Mouse (Mus musculus): ENCODE results near the gene Fryl. TPM values are rescaled to one million over a fixed set of nuclear protein-coding genes. Genes with fewer than 3 reads are reported as not detected.

Fryl gene
- polyA plus RNA-seq, 1 experiment from 2014 or later: 32.0 TPM

- Histone ChIP-seq H3K36me3 (ENCODE audit: control insufficient read depth, insufficient read depth, low read length) (no peaks in the 10 kb centered on the region), H3K27ac (ENCODE audit: low read length) (no peak overlapping the region), H3K4me1 (ENCODE audit: control insufficient read depth, insufficient read depth, low read length) (no peaks in the 10 kb centered on the region), H3K9ac (replicated peaks; ENCODE audit: low read depth, low read length) (no peak overlapping the region), H3K4me3 (ENCODE audit: low read depth, low read length) (no peak overlapping the region), H3K27me3 (ENCODE audit: control insufficient read depth, insufficient read depth, low read length) (no peaks in the 10 kb centered on the region), H3K4me2 (replicated peaks; ENCODE audit: low read depth, low read length) (no peak overlapping the region), H3K9me3 (ENCODE audit: control insufficient read depth, low read depth, low read length) (no peaks in the 10 kb centered on the region)
- no peak for ATAC-seq (ENCODE audit: insufficient number of reproducible peaks, insufficient read depth, low FRiP score, low read depth)
- WGBS: 97% methylated on average over 4 of the region's 4 CpGs
These were observed 7.1 kb downstream of the Fryl start for GRCm38 (mm10) chr5:73249341-73249740.

- no peak for ATAC-seq (ENCODE audit: insufficient number of reproducible peaks, insufficient read depth, low FRiP score, low read depth)
- Histone ChIP-seq H3K36me3 (ENCODE audit: control insufficient read depth, insufficient read depth, low read length) (no peaks in the 10 kb centered on the region), H3K4me3 (ENCODE audit: low read depth, low read length) (no peak overlapping the region), H3K27ac (ENCODE audit: low read length) (no peak overlapping the region), H3K9me3 (ENCODE audit: control insufficient read depth, low read depth, low read length) (no peaks in the 10 kb centered on the region), H3K4me1 (ENCODE audit: control insufficient read depth, insufficient read depth, low read length) (no peaks in the 10 kb centered on the region), H3K4me2 (replicated peaks; ENCODE audit: low read depth, low read length) (no peak overlapping the region), H3K9ac (replicated peaks; ENCODE audit: low read depth, low read length) (no peak overlapping the region), H3K27me3 (ENCODE audit: control insufficient read depth, insufficient read depth, low read length) (no peaks in the 10 kb centered on the region)
- WGBS: 67% methylated on average over 8 of the region's 8 CpGs
These were observed 8.2 kb downstream of the Fryl start for GRCm38 (mm10) chr5:73248211-73248610.

GRCm38 (mm10) chr5:73246414-73246813, 10.0 kb downstream of the Fryl start:
- 89% methylated on average over 6 of the region's 6 CpGs for WGBS
- Histone ChIP-seq H3K4me3 (ENCODE audit: low read depth, low read length) (no peak overlapping the region), H3K4me1 (ENCODE audit: control insufficient read depth, insufficient read depth, low read length) (no peaks in the 10 kb centered on the region), H3K27me3 (ENCODE audit: control insufficient read depth, insufficient read depth, low read length) (no peaks in the 10 kb centered on the region), H3K9ac (replicated peaks; ENCODE audit: low read depth, low read length) (no peak overlapping the region), H3K4me2 (replicated peaks; ENCODE audit: low read depth, low read length) (no peak overlapping the region), H3K27ac (ENCODE audit: low read length) (no peak overlapping the region), H3K36me3 (ENCODE audit: control insufficient read depth, insufficient read depth, low read length) (no peaks in the 10 kb centered on the region), H3K9me3 (ENCODE audit: control insufficient read depth, low read depth, low read length) (no peaks in the 10 kb centered on the region)
- no peak for ATAC-seq (ENCODE audit: insufficient number of reproducible peaks, insufficient read depth, low FRiP score, low read depth)

- Histone ChIP-seq H3K27ac (ENCODE audit: low read length) (no peak overlapping the region), H3K4me1 (ENCODE audit: control insufficient read depth, insufficient read depth, low read length) (no peaks in the 10 kb centered on the region), H3K4me2 (replicated peaks; ENCODE audit: low read depth, low read length) (no peak overlapping the region), H3K9ac (replicated peaks; ENCODE audit: low read depth, low read length) (no peak overlapping the region), H3K9me3 (ENCODE audit: control insufficient read depth, low read depth, low read length) (no peaks in the 10 kb centered on the region), H3K36me3 (ENCODE audit: control insufficient read depth, insufficient read depth, low read length) (no peaks in the 10 kb centered on the region), H3K27me3 (ENCODE audit: control insufficient read depth, insufficient read depth, low read length) (no peaks in the 10 kb centered on the region), H3K4me3 (ENCODE audit: low read depth, low read length) (no peak overlapping the region)
- WGBS: 53% methylated on average over 13 of the region's 13 CpGs
- ATAC-seq (ENCODE audit: insufficient number of reproducible peaks, insufficient read depth, low FRiP score, low read depth): no peak; the same call in 1 of the 2 replicates
These were observed 12.0 kb downstream of the Fryl start for GRCm38 (mm10) chr5:73244403-73244802.

- no peak overlapping the region for H3K9ac ChIP-seq (replicated peaks; ENCODE audit: low read depth, low read length)
- H3K27me3 ChIP-seq (ENCODE audit: control insufficient read depth, insufficient read depth, low read length): no peaks in the 10 kb centered on the region
- ATAC-seq (ENCODE audit: insufficient number of reproducible peaks, insufficient read depth, low FRiP score, low read depth): no peak
- H3K4me2 ChIP-seq (replicated peaks; ENCODE audit: low read depth, low read length): no peak overlapping the region
- H3K4me1 ChIP-seq (ENCODE audit: control insufficient read depth, insufficient read depth, low read length): no peaks in the 10 kb centered on the region
- WGBS: 71% methylated on average over 8 of the region's 8 CpGs
- no peak overlapping the region for H3K4me3 ChIP-seq (ENCODE audit: low read depth, low read length)
- H3K9me3 ChIP-seq (ENCODE audit: control insufficient read depth, low read depth, low read length): no peaks in the 10 kb centered on the region
- H3K36me3 ChIP-seq (ENCODE audit: control insufficient read depth, insufficient read depth, low read length): no peaks in the 10 kb centered on the region
- H3K27ac ChIP-seq (ENCODE audit: low read length): no peak overlapping the region
These were observed 14.5 kb downstream of the Fryl start for GRCm38 (mm10) chr5:73241966-73242365.

GRCm38 (mm10) chr5:73241332-73241731, 15.1 kb downstream of the Fryl start:
- ATAC-seq (ENCODE audit: insufficient number of reproducible peaks, insufficient read depth, low FRiP score, low read depth): no peak
- Histone ChIP-seq H3K4me3 (ENCODE audit: low read depth, low read length) (no peak overlapping the region), H3K27me3 (ENCODE audit: control insufficient read depth, insufficient read depth, low read length) (no peaks in the 10 kb centered on the region)

GRCm38 (mm10) chr5:73240391-73240790, 16.0 kb downstream of the Fryl start:
- ATAC-seq (ENCODE audit: insufficient number of reproducible peaks, insufficient read depth, low FRiP score, low read depth): no peak
- Histone ChIP-seq H3K4me3 (ENCODE audit: low read depth, low read length) (no peak overlapping the region), H3K4me2 (replicated peaks; ENCODE audit: low read depth, low read length) (no peak overlapping the region), H3K4me1 (ENCODE audit: control insufficient read depth, insufficient read depth, low read length) (no peaks in the 10 kb centered on the region), H3K9ac (replicated peaks; ENCODE audit: low read depth, low read length) (no peak overlapping the region), H3K36me3 (ENCODE audit: control insufficient read depth, insufficient read depth, low read length) (no peaks in the 10 kb centered on the region), H3K9me3 (ENCODE audit: control insufficient read depth, low read depth, low read length) (no peaks in the 10 kb centered on the region), H3K27ac (ENCODE audit: low read length) (no peak overlapping the region), H3K27me3 (ENCODE audit: control insufficient read depth, insufficient read depth, low read length) (no peaks in the 10 kb centered on the region)
- WGBS: 92% methylated on average over 6 of the region's 6 CpGs

More at GRCm38 (mm10) chr5:73241332-73241731, 15.1 kb downstream of the Fryl start:
- Histone ChIP-seq H3K9ac (replicated peaks; ENCODE audit: low read depth, low read length) (no peak overlapping the region), H3K4me1 (ENCODE audit: control insufficient read depth, insufficient read depth, low read length) (no peaks in the 10 kb centered on the region), H3K27ac (ENCODE audit: low read length) (no peak overlapping the region), H3K4me2 (replicated peaks; ENCODE audit: low read depth, low read length) (no peak overlapping the region), H3K9me3 (ENCODE audit: control insufficient read depth, low read depth, low read length) (no peaks in the 10 kb centered on the region), H3K36me3 (ENCODE audit: control insufficient read depth, insufficient read depth, low read length) (no peaks in the 10 kb centered on the region)
- WGBS: 70% methylated on average over 10 of the region's 10 CpGs

GRCm38 (mm10) chr5:73236894-73237334, 19.5 kb downstream of the Fryl start:
- H3K27me3 ChIP-seq (ENCODE audit: control insufficient read depth, insufficient read depth, low read length): no peaks in the 10 kb centered on the region

GRCm38 (mm10) chr5:73235201-73235600, 21.2 kb downstream of the Fryl start:
- Histone ChIP-seq H3K36me3 (ENCODE audit: control insufficient read depth, insufficient read depth, low read length) (no peaks in the 10 kb centered on the region), H3K4me1 (ENCODE audit: control insufficient read depth, insufficient read depth, low read length) (peaks cover 16% of the 10 kb centered on the region; the same call in 1 of the 2 replicates), H3K4me2 (replicated peaks; ENCODE audit: low read depth, low read length) (no peak overlapping the region), H3K4me3 (ENCODE audit: low read depth, low read length) (no peak overlapping the region), H3K9ac (replicated peaks; ENCODE audit: low read depth, low read length) (no peak overlapping the region), H3K27me3 (ENCODE audit: control insufficient read depth, insufficient read depth, low read length) (no peaks in the 10 kb centered on the region), H3K9me3 (ENCODE audit: control insufficient read depth, low read depth, low read length) (no peaks in the 10 kb centered on the region), H3K27ac (ENCODE audit: low read length) (no peak overlapping the region)
- 77% methylated on average over 5 of the region's 5 CpGs for WGBS
- no peak for ATAC-seq (ENCODE audit: insufficient number of reproducible peaks, insufficient read depth, low FRiP score, low read depth)

More at GRCm38 (mm10) chr5:73236894-73237334, 19.5 kb downstream of the Fryl start:
- H3K4me3 ChIP-seq (ENCODE audit: low read depth, low read length): no peak overlapping the region
- H3K4me2 ChIP-seq (replicated peaks; ENCODE audit: low read depth, low read length): no peak overlapping the region
- H3K27ac ChIP-seq (ENCODE audit: low read length): no peak overlapping the region
- peaks cover 15% of the 10 kb centered on the region; the same call in 1 of the 2 replicates for H3K4me1 ChIP-seq (ENCODE audit: control insufficient read depth, insufficient read depth, low read length)
- no peak overlapping the region for H3K9ac ChIP-seq (replicated peaks; ENCODE audit: low read depth, low read length)
- 30% methylated on average over 6 of the region's 6 CpGs for WGBS
- ATAC-seq (ENCODE audit: insufficient number of reproducible peaks, insufficient read depth, low FRiP score, low read depth): no peak
- H3K36me3 ChIP-seq (ENCODE audit: control insufficient read depth, insufficient read depth, low read length): no peaks in the 10 kb centered on the region
- H3K9me3 ChIP-seq (ENCODE audit: control insufficient read depth, low read depth, low read length): no peaks in the 10 kb centered on the region
